Mouse (Mus musculus): ENCODE data around the gene Mttp.

DNA sequence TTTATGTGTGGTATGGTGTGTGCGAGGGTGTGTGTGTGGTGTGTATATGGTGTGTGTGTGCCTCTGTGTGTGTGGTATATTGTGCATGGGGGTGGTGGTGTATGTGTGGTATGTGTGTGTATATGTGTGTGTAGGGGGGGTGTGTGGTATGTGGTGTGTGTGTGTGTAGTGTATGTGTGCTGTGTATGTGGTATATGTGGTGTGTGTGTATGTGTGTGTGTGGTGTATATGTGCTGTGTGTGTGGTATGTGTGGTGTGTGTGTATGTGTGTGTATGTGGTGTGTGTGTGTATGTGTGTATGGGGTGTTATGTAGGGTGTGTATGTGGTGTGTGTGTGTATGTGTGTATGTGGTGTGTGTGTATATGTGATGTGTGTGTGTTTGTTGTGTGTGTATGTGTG, 70.6 kb downstream of the Mttp start:
- TF ChIP-seq CTCF (conservative IDR thresholded peaks at IDR 0.05; ENCODE audit: low read length) (no peak), NANOG (IDR thresholded peaks at IDR 0.05; ENCODE audit: borderline replicate concordance, low read length) (no peak)
